Mouse (Mus musculus): ENCODE results near the gene Enpp1.

DNA sequence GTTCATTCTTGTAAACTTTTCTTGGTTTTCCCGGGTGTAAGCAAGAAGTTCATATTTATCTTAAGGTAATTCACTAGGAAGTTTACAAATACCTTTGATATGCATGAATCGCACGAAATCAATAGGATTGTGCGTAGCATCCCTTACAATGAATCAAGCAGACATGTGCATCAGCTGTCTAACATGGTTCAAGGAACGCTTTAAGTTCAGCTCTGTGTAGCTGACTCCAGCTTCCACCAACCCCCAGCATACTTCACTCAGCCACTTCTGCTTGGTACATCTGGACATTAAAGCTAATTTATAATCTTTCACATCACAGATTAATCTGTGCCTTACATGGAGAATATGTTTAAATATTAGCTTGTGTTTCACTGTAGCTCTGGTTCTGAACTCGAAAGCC is 113.3 kb downstream of the Enpp1 start:
- TF ChIP-seq CTCF (IDR thresholded peaks at IDR 0.05; ENCODE audit: insufficient read depth, low read length) (no peak), POLR2A (IDR thresholded peaks at IDR 0.05; ENCODE audit: borderline replicate concordance, extremely low read depth, low read depth, low read length) (no peak)
